Mouse (Mus musculus) CH12.LX (cell line): Measurements from ENCODE around the gene Elavl3. TPM values are rescaled to one million over a fixed set of nuclear protein-coding genes. Genes with fewer than 3 reads are reported as not detected.

Experiments
- DNase-seq: peaks from one replicate; pipeline ENCODE4 v3.0.0-alpha.2; 2013; ENCODE audit errors: extremely low read depth
- H3K27ac ChIP-seq: 2 replicates; pipeline ENCODE4 v1.5.1; 2012; ENCODE audit warnings: low read depth, mild to moderate bottlenecking, control low read depth, moderate library complexity; ENCODE audit not compliant: insufficient read depth
- H3K27me3 ChIP-seq: replicated peaks from 2 replicates; pipeline ENCODE3; 2012; ENCODE audit warnings: inconsistent platforms
- H3K36me3 ChIP-seq, 2 experiments: replicated peaks in 1 of 2; 2 replicates each; pipeline versions ENCODE3 to v1.6.1; 2012; ENCODE audit warnings: inconsistent platforms in 1 of 2, low read length in 1 of 2, mild to moderate bottlenecking in 1 of 2, mixed read lengths in 1 of 2, moderate library complexity in 1 of 2; ENCODE audit not compliant: control insufficient read depth in 1 of 2, insufficient read depth in 1 of 2
- H3K4me1 ChIP-seq, 2 experiments: 2 replicates each; pipeline ENCODE4 v1.6.1; 2012; ENCODE audit warnings: inconsistent platforms in 1 of 2, moderate library complexity in 1 of 2; ENCODE audit not compliant: insufficient read depth in 2 of 2, control insufficient read depth in 1 of 2
- H3K4me2 ChIP-seq: 2 replicates; pipeline ENCODE4 v1.6.1; 2012; ENCODE audit warnings: low read depth, mild to moderate bottlenecking, control low read depth; ENCODE audit not compliant: poor library complexity, insufficient read depth, severe bottlenecking
- H3K4me3 ChIP-seq, 3 experiments: fragments of 150-350 bp in 1 of 3; sonication (generic) in 1 of 3; replicated peaks in 1 of 3; 2 replicates each; pipeline versions ENCODE3 to v1.5.1; 2011 to 2012; ENCODE audit warnings: low read depth in 2 of 3, low read length in 2 of 3, mild to moderate bottlenecking in 2 of 3, moderate library complexity in 2 of 3, control low read depth in 1 of 3, improper control_type of control experiment in 1 of 3, inconsistent platforms in 1 of 3, mixed read lengths in 1 of 3; ENCODE audit not compliant: poor library complexity in 1 of 3
- H3K79me2 ChIP-seq: replicated peaks from 2 replicates; pipeline ENCODE4 v1.6.1; 2012; ENCODE audit warnings: mild to moderate bottlenecking, moderate library complexity; ENCODE audit not compliant: control insufficient read depth, poor library complexity, insufficient read depth, severe bottlenecking; ENCODE audit errors: extremely low read depth
- H3K9ac ChIP-seq: 2 replicates; pipeline ENCODE4 v1.6.1; 2012; ENCODE audit warnings: low read depth, mild to moderate bottlenecking, control low read depth, moderate library complexity; ENCODE audit not compliant: insufficient read depth
- H3K9me3 ChIP-seq: replicated peaks from 2 replicates; pipeline ENCODE3; 2012; ENCODE audit warnings: low read length, inconsistent platforms, mixed read lengths
- BHLHE40 ChIP-seq: IDR thresholded peaks from 2 replicates; pipeline ENCODE4 v1.6.1; 2011; ENCODE audit warnings: mild to moderate bottlenecking, low read depth, low read length, improper control_type of control experiment
- CHD1 ChIP-seq: IDR thresholded peaks from 2 replicates; pipeline ENCODE4 v1.6.1; 2012; ENCODE audit warnings: low read depth, low read length, improper control_type of control experiment, inconsistent platforms
- CTCF ChIP-seq, 2 experiments: IDR thresholded peaks in 1 of 2; conservative IDR thresholded peaks in 1 of 2; 2 replicates each; pipeline ENCODE4 v1.5.1; 2011 to 2012; ENCODE audit warnings: low read depth in 2 of 2, low read length in 2 of 2, improper control_type of control experiment in 1 of 2, inconsistent platforms in 1 of 2, mild to moderate bottlenecking in 1 of 2, moderate library complexity in 1 of 2
- E2F4 ChIP-seq: IDR thresholded peaks from 2 replicates; pipeline ENCODE4 v1.6.1; 2011; ENCODE audit warnings: low read depth, low read length, improper control_type of control experiment; ENCODE audit not compliant: insufficient replicate concordance
- EP300 ChIP-seq: IDR thresholded peaks from 2 replicates; pipeline ENCODE4 v1.6.1; 2011; ENCODE audit warnings: low read length, improper control_type of control experiment
- ETS1 ChIP-seq: conservative IDR thresholded peaks from 2 replicates; pipeline ENCODE4 v1.6.1; 2012; ENCODE audit warnings: low read depth, mild to moderate bottlenecking, inconsistent platforms, low read length, improper control_type of control experiment, moderate library complexity
- GABPA ChIP-seq: IDR thresholded peaks from 2 replicates; pipeline ENCODE4 v1.6.1; 2012; ENCODE audit warnings: low read depth, low read length, improper control_type of control experiment, inconsistent platforms; ENCODE audit not compliant: insufficient replicate concordance
- HCFC1 ChIP-seq: IDR thresholded peaks from 2 replicates; pipeline ENCODE4 v1.6.1; 2012; ENCODE audit warnings: low read depth, mild to moderate bottlenecking, inconsistent platforms, low read length, improper control_type of control experiment
- JUN ChIP-seq: IDR thresholded peaks from 2 replicates; pipeline ENCODE4 v1.6.1; 2011; ENCODE audit warnings: low read depth, mild to moderate bottlenecking, low read length, improper control_type of control experiment, moderate library complexity; ENCODE audit not compliant: insufficient read depth
- JUND ChIP-seq: conservative IDR thresholded peaks from 2 replicates; pipeline ENCODE4 v1.6.1; 2011; ENCODE audit warnings: low read depth, low read length, improper control_type of control experiment
- KAT2A ChIP-seq: IDR thresholded peaks from 2 replicates; pipeline ENCODE4 v1.6.1; 2012; ENCODE audit warnings: low read length, improper control_type of control experiment, inconsistent platforms; ENCODE audit not compliant: insufficient replicate concordance
- MAZ ChIP-seq: IDR thresholded peaks from 2 replicates; pipeline ENCODE4 v1.6.1; 2012; ENCODE audit warnings: low read depth, mild to moderate bottlenecking, inconsistent platforms, low read length, improper control_type of control experiment, moderate library complexity
- MEF2A ChIP-seq: IDR thresholded peaks from 2 replicates; pipeline ENCODE4 v1.6.1; 2014; ENCODE audit warnings: low read depth, mild to moderate bottlenecking, inconsistent platforms, low read length, improper control_type of control experiment, borderline replicate concordance
- MXI1 ChIP-seq: IDR thresholded peaks from 2 replicates; pipeline ENCODE4 v1.6.1; 2011; ENCODE audit warnings: mild to moderate bottlenecking, low read depth, low read length, improper control_type of control experiment
- MYC ChIP-seq: IDR thresholded peaks from 2 replicates; pipeline ENCODE4 v1.6.1; 2011; ENCODE audit warnings: low read depth, mild to moderate bottlenecking, improper control_type of control experiment, low read length
- NELFE ChIP-seq: IDR thresholded peaks from 2 replicates; pipeline ENCODE4 v1.6.1; 2011; ENCODE audit warnings: low read depth, low read length, improper control_type of control experiment
- NRF1 ChIP-seq: IDR thresholded peaks from 2 replicates; pipeline ENCODE4 v1.6.1; 2014; ENCODE audit warnings: low read depth, mild to moderate bottlenecking, inconsistent platforms, low read length, improper control_type of control experiment, moderate library complexity
- PAX5 ChIP-seq: IDR thresholded peaks from 2 replicates; pipeline ENCODE4 v1.6.1; 2012; ENCODE audit warnings: low read length, inconsistent platforms, mixed read lengths
- POLR2A ChIP-seq: IDR thresholded peaks from 2 replicates; pipeline ENCODE4 v1.6.1; 2011; ENCODE audit warnings: low read depth, mild to moderate bottlenecking, improper control_type of control experiment, low read length
- POLR2AphosphoS2 ChIP-seq: IDR thresholded peaks from 2 replicates; pipeline ENCODE4 v1.6.1; 2011; ENCODE audit warnings: low read depth, low read length, improper control_type of control experiment
- RAD21 ChIP-seq: IDR thresholded peaks from 2 replicates; pipeline ENCODE4 v1.6.1; 2011; ENCODE audit warnings: low read depth, mild to moderate bottlenecking, low read length, improper control_type of control experiment, moderate library complexity
- SMC3 ChIP-seq: IDR thresholded peaks from 2 replicates; pipeline ENCODE4 v1.6.1; 2011; ENCODE audit warnings: low read depth, low read length, improper control_type of control experiment
- TCF12 ChIP-seq: IDR thresholded peaks from 2 replicates; pipeline ENCODE4 v1.6.1; 2014; ENCODE audit warnings: low read depth, mild to moderate bottlenecking, inconsistent platforms, low read length, improper control_type of control experiment
- UBTF ChIP-seq: IDR thresholded peaks from 2 replicates; pipeline ENCODE4 v1.6.1; 2012; ENCODE audit warnings: low read depth, mild to moderate bottlenecking, inconsistent platforms, low read length, improper control_type of control experiment, moderate library complexity
- USF1 ChIP-seq: IDR thresholded peaks from 2 replicates; pipeline ENCODE4 v1.6.1; 2014; ENCODE audit warnings: low read depth, mild to moderate bottlenecking, inconsistent platforms, low read length, improper control_type of control experiment
- USF2 ChIP-seq: conservative IDR thresholded peaks from 2 replicates; pipeline ENCODE4 v1.6.1; 2011; ENCODE audit warnings: low read depth, low read length, improper control_type of control experiment
- ZC3H11A ChIP-seq: IDR thresholded peaks from 2 replicates; pipeline ENCODE4 v1.6.1; 2012; ENCODE audit warnings: low read depth, mild to moderate bottlenecking, inconsistent platforms, low read length, improper control_type of control experiment
- ZKSCAN1 ChIP-seq: IDR thresholded peaks from 2 replicates; pipeline ENCODE4 v1.6.1; 2012; ENCODE audit warnings: low read depth, inconsistent platforms, low read length, improper control_type of control experiment, borderline replicate concordance
- ZMIZ1 ChIP-seq: IDR thresholded peaks from 2 replicates; pipeline ENCODE4 v1.6.1; 2012; ENCODE audit warnings: low read depth, mild to moderate bottlenecking, inconsistent platforms, low read length, improper control_type of control experiment
- ZNF384 ChIP-seq: IDR thresholded peaks from 2 replicates; pipeline ENCODE4 v1.6.1; 2012; ENCODE audit warnings: low read depth, low read length, improper control_type of control experiment, inconsistent platforms
- dilution Hi-C: fragments of 300-500 bp; cut with MboI; formaldehyde crosslinking; loops from 2 replicates; pipeline ENCODE4 v1.14.3; 2020; ENCODE audit warnings: low sequenced_read_pairs; ENCODE audit not compliant: extremely low pct_unique_long_range_greater_than_20kb, extremely low pct_ligation_motif_present
- in situ Hi-C: fragments of 300-500 bp; cut with MboI; formaldehyde crosslinking; loops from 3 replicates; pipeline ENCODE4 v1.14.3; 2019; ENCODE audit warnings: low sequenced_read_pairs, low pct_ligation_motif_present, low pct_unique_long_range_greater_than_20kb, mixed read lengths
- polyA plus RNA-seq: library from polyadenylated mRNA; unstranded; fragments of >175 nt; gene quantifications from 2 replicates; pipeline ENCODE4 v1.2.1, GENCODE M21; 2012; ENCODE audit warnings: low read depth; ENCODE audit not compliant: insufficient read length
- total RNA-seq, 2 experiments: library from RNA; depleted of rRNA; stranded (reverse); fragments of 300-350 nt in 1 of 2; fragments of >200 nt in 1 of 2; gene quantifications; 2 replicates each; pipeline ENCODE4 v1.2.3; 2012 to 2014

The Elavl3 gene
- total and polyA plus RNA-seq, 3 experiments: 0.04 to 0.06 TPM; not detected in 1

DNA sequence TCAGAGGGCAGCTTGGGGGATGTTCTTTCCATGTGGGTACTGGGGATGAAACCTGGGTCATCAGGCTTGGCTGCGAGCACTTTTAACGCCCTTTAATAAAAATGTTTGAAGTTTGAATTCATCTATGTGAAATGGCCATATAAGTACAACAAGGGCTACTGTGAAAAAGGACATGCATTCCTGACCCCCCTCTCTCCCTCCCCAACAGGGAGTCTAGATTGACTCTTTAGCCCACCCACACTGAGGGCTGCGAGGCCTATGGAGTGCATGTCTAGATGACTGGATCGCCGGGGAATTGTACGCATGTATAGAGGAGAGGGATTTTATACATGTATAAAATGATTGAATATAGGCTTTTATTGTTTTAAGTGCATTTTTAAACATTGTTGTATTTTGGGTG is 34.2 kb upstream of the Elavl3 start:
- no peaks in the 10 kb centered on the region for H3K9me3 ChIP-seq
- H3K4me1 ChIP-seq: peaks cover 0 to 18% of the 10 kb centered on the region in 2 experiments; a peak in 2 of 4 replicates
- TF ChIP-seq KAT2A: no peak
- TF ChIP-seq MEF2A: no peak
- TF ChIP-seq SMC3: no peak
- H3K27ac ChIP-seq: no peak overlapping the region
- H3K36me3 ChIP-seq: peaks cover 0 to 23% of the 10 kb centered on the region in 2 experiments
- no peak for DNase-seq
- H3K27me3 ChIP-seq: no peaks in the 10 kb centered on the region
- peak overlapping the region; percentile 74 to 98 (median 96) for H3K4me3 ChIP-seq
- in situ Hi-C loops: no loop called here
- dilution Hi-C loops: no loop called here
- H3K9ac ChIP-seq: peak overlapping the region; percentile 74
- peaks cover 3% of the 10 kb centered on the region; the same call in 1 of the 2 replicates for H3K79me2 ChIP-seq
- H3K4me2 ChIP-seq: peak overlapping the region; percentile 41

DNA sequence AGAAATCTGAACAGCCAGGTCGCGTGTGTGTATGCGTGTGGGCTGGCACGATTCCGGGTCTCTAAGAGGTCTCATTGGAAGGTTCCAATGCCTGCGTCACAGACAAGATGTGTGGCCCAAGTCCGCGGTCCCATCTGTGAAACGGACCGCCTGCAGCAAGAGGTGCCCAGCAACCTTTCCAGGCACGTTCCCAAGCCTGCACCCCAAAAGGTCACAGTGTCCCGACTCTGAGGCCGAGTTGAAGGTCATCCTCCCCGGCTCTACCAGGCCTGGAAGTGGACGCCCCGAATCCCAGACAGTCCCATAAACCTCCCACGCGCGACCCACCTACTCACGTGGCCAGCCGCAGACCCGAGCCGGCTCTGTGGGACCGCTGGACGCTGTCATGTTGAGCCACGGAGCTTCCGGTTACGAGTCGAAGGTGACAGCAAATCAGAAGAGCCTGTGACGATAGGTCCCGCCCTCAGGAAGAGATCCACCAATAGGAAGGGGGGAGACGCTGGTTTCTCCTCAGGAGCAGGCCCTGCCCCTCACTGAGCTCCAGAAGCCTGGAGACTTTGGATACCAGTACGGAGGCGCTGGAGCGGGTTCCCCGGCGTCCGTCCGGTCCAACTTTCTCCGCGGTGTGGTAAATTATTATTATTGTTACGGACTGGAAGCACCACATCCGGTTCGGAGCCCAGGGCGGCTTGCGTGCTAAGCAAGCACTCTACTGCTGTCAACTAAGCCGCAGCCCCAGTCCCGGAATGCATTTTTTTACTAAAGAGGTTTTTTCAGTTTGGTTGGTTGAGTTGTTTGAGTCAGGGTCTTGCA is 33.4 kb upstream of the Elavl3 start, which contains the start of gene Ecsit:
Gene Ecsit, minus strand, starts transcription at position 417 of the 813 bp plus-strand sequence.
- peak; percentile 96 for DNase-seq
- TF ChIP-seq ZMIZ1 (no peak; the same call in 1 of the 2 replicates), NELFE (peak; percentile 69), USF2 (no peak), JUN (no peak), MYC (peak; percentile 77), MXI1 (peak; percentile 99), POLR2AphosphoS2 (0 out of 2 replicates have a peak, but pooled peaks have one; percentile 64), TCF12 (no peak), ZNF384 (no peak), MEF2A (no peak; the same call in 1 of the 2 replicates), EP300 (no peak), UBTF (no peak), NRF1 (0 out of 2 replicates have a peak, but pooled peaks have one; percentile 9), E2F4 (no peak), POLR2A (peak; percentile 84), HCFC1 (peak; percentile 63), BHLHE40 (peak; percentile 79), ZC3H11A (no peak), ZKSCAN1 (no peak), MAZ (no peak), SMC3 (no peak), USF1 (peak; percentile 33; the same call in 1 of the 2 replicates), CTCF (conservative IDR thresholded peaks at IDR 0.05 in 1 of 2, IDR thresholded peaks at IDR 0.05 in 1 of 2; ENCODE audit: low read depth in 2 of 2, low read length in 2 of 2) (no peak), RAD21 (no peak), CHD1 (no peak), PAX5 (no peak), JUND (no peak), GABPA (no peak), ETS1 (no peak)

More for the DNA sequence above, 33.4 kb upstream of the Elavl3 start, which contains the start of gene Ecsit:
- H3K27ac ChIP-seq: no peak within 1 kb of the TSS
- H3K4me1 ChIP-seq: peaks cover 0 to 18% of the 10 kb centered on the region in 2 experiments; a peak in 2 of 4 replicates
- peak within 1 kb of the TSS; percentile 76 for H3K4me2 ChIP-seq
- H3K79me2 ChIP-seq: peaks cover 3% of the 10 kb centered on the region; the same call in 1 of the 2 replicates
- in situ Hi-C loops: no loop called here
- dilution Hi-C loops: no loop called here
- peak within 1 kb of the TSS; percentile 75 for H3K9ac ChIP-seq
- H3K4me3 ChIP-seq: peak within 1 kb of the TSS; percentile 74 to 98 (median 96)
- no peaks in the 10 kb centered on the region for H3K27me3 ChIP-seq
- H3K36me3 ChIP-seq: peaks cover 3 to 29% of the 10 kb centered on the region in 2 experiments
- no peaks in the 10 kb centered on the region for H3K9me3 ChIP-seq
